Mouse (Mus musculus) C2C12 (cell line): ENCODE data around the gene Cd80.

Experiments
- CEBPB ChIP-seq: IDR thresholded peaks from one replicate; pipeline ENCODE4 v1.6.1; 2011; ENCODE audit warnings: low read depth, mild to moderate bottlenecking, control low read depth, moderate library complexity
- CTCF ChIP-seq: IDR thresholded peaks from one replicate; pipeline ENCODE4 v1.5.1; 2011; ENCODE audit not compliant: control insufficient read depth, insufficient read depth, insufficient read length
- FOSL1 ChIP-seq: IDR thresholded peaks from one replicate; pipeline ENCODE4 v1.8.0; 2011; ENCODE audit warnings: mild to moderate bottlenecking, low read length; ENCODE audit not compliant: poor library complexity, insufficient read depth, severe bottlenecking
- MAX ChIP-seq: IDR thresholded peaks from one replicate; pipeline ENCODE4 v1.6.1; 2011; ENCODE audit warnings: mild to moderate bottlenecking, control low read depth
- MYOD1 ChIP-seq: IDR thresholded peaks from one replicate; pipeline ENCODE4 v1.6.1; 2011; ENCODE audit warnings: low read depth; ENCODE audit not compliant: control insufficient read depth, insufficient read length
- MYOG ChIP-seq: IDR thresholded peaks from one replicate; pipeline ENCODE4 v1.6.1; 2011; ENCODE audit not compliant: control insufficient read depth, insufficient read length; ENCODE audit errors: extremely low read depth
- USF1 ChIP-seq: IDR thresholded peaks from one replicate; pipeline ENCODE4 v1.6.1; 2011; ENCODE audit warnings: low read depth, mild to moderate bottlenecking, control low read depth, moderate library complexity

DNA sequence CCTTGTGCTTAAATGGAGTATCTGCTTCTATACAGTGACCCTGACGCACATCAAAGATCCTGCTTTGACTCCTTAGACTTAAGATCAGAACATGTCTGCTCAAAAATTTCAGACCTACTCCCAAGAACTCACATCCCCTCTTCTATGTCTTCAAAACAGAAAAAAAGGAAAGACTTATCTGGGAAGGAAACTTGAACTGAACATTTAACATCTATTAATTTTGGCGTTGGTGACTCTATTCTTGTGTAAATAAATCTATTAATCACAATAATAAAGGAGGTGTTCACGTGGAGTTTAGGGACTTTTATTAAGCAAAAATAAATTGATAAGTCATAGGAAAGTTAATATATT is 2.2 kb upstream of the Cd80 start:
- TF ChIP-seq CTCF (no peak), CEBPB (no peak), MYOD1 (no peak), MAX (no peak), MYOG (no peak), USF1 (no peak), FOSL1 (no peak)
